Mouse (Mus musculus) layer of hippocampus, adult 2 months (tissue): ENCODE results near the gene Gm10643. TPM values are rescaled to one million over a fixed set of nuclear protein-coding genes. Genes with fewer than 3 reads are reported as not detected.
A peak's percentile ranks its signal among the peaks of the same experiment; 100 is the strongest.

Experiments used
- DNase-seq, 2 experiments: peaks; one replicate each; pipeline ENCODE4 v3.0.0; 2022; ENCODE audit warnings: low spot score in 2 of 2
- H3K27ac ChIP-seq: fragments of 200-600 bp; 2 replicates; pipeline ENCODE4 v1.8.1; 2022
- H3K4me3 ChIP-seq: fragments of 200-600 bp; 2 replicates; pipeline ENCODE4 v1.8.1; 2022; ENCODE audit warnings: mild to moderate bottlenecking
- CTCF ChIP-seq: fragments of 200-600 bp; conservative IDR thresholded peaks from 2 replicates; pipeline ENCODE4 v1.8.1; 2022; ENCODE audit warnings: antibody characterized with exemption, mild to moderate bottlenecking, moderate library complexity
- total RNA-seq, 2 experiments: library from RNA; stranded (reverse); gene quantifications; 2 replicates each; pipeline ENCODE4 v1.2.3; 2021

Gm10643 gene
- total RNA-seq, 2 experiments from 2014 or later: 4.2 to 6.7 TPM

GRCm38 (mm10) chr8:84087156-84087555 is 22.2 kb upstream of the Gm10643 start:
- no peak for TF ChIP-seq CTCF
- no peak for DNase-seq
- Histone ChIP-seq H3K27ac (no peak overlapping the region), H3K4me3 (no peak overlapping the region)

- Histone ChIP-seq H3K4me3 (no peak overlapping the region), H3K27ac (no peak overlapping the region)
- no peak for DNase-seq
- no peak for TF ChIP-seq CTCF
These were observed 19.6 kb upstream of the Gm10643 start for GRCm38 (mm10) chr8:84084341-84085115.

GRCm38 (mm10) chr8:84083829-84084241 is 18.9 kb upstream of the Gm10643 start:
- Histone ChIP-seq H3K27ac (no peak overlapping the region), H3K4me3 (no peak overlapping the region)
- no peak for DNase-seq
- TF ChIP-seq CTCF: peak; percentile 39

- no peak overlapping the region for H3K27ac ChIP-seq
- no peak for TF ChIP-seq CTCF
- no peak for DNase-seq
- H3K4me3 ChIP-seq: no peak overlapping the region
These were observed 14.3 kb upstream of the Gm10643 start for GRCm38 (mm10) chr8:84079206-84079605.

GRCm38 (mm10) chr8:84076849-84077248 is 11.9 kb upstream of the Gm10643 start:
- H3K27ac ChIP-seq: no peak overlapping the region
- no peak for TF ChIP-seq CTCF

GRCm38 (mm10) chr8:84076412-84076811 is 11.5 kb upstream of the Gm10643 start:
- no peak for DNase-seq
- H3K27ac ChIP-seq: no peak overlapping the region
- no peak overlapping the region for H3K4me3 ChIP-seq
- 0 out of 2 replicates have a peak, but pooled peaks have one; percentile 11 for TF ChIP-seq CTCF

More at GRCm38 (mm10) chr8:84076849-84077248, 11.9 kb upstream of the Gm10643 start:
- H3K4me3 ChIP-seq: no peak overlapping the region
- no peak for DNase-seq

- H3K27ac ChIP-seq: peak overlapping the region; percentile 88
- TF ChIP-seq CTCF: no peak
- H3K4me3 ChIP-seq: peak overlapping the region; percentile 48
- peak in 1 of 2 experiments; percentile 57 for DNase-seq
These were observed 8.5 kb upstream of the Gm10643 start for GRCm38 (mm10) chr8:84073230-84073976.

- DNase-seq: no peak
- Histone ChIP-seq H3K4me3 (no peak overlapping the region), H3K27ac (peak overlapping the region; percentile 88)
- TF ChIP-seq CTCF: no peak
These were observed 7.4 kb upstream of the Gm10643 start for GRCm38 (mm10) chr8:84072321-84072720.

GRCm38 (mm10) chr8:84071921-84072320 is 7.0 kb upstream of the Gm10643 start:
- H3K4me3 ChIP-seq: no peak overlapping the region
- 0 out of 2 replicates have a peak, but pooled peaks have one; percentile 2 for TF ChIP-seq CTCF
- no peak for DNase-seq
- H3K27ac ChIP-seq: peak overlapping the region; percentile 88

GRCm38 (mm10) chr8:84070667-84071066 is 5.7 kb upstream of the Gm10643 start:
- DNase-seq: peak; percentile 60 to 86
- TF ChIP-seq CTCF: no peak
- Histone ChIP-seq H3K27ac (peak overlapping the region; percentile 93), H3K4me3 (no peak overlapping the region)

- TF ChIP-seq CTCF: no peak
- peak overlapping the region; percentile 93 for H3K27ac ChIP-seq
- no peak overlapping the region for H3K4me3 ChIP-seq
- DNase-seq: no peak
These were observed 5.3 kb upstream of the Gm10643 start for GRCm38 (mm10) chr8:84070241-84070640.

- no peak for TF ChIP-seq CTCF
- Histone ChIP-seq H3K4me3 (no peak overlapping the region), H3K27ac (peak overlapping the region; percentile 93)
- DNase-seq: no peak
These were observed 4.8 kb upstream of the Gm10643 start for GRCm38 (mm10) chr8:84069750-84070149.

GRCm38 (mm10) chr8:84069169-84069568 is 4.2 kb upstream of the Gm10643 start:
- H3K4me3 ChIP-seq: no peak overlapping the region
- DNase-seq: no peak
- no peak for TF ChIP-seq CTCF
- H3K27ac ChIP-seq: peak overlapping the region; percentile 93
